Mouse (Mus musculus) C2C12 (cell line): ENCODE measurements at regions not wholly inside any gene's neighbourhood (a gene's known extent, or its start where the extent isn't known, plus 50 kb on each side); places are given as distances from the start of the nearest gene placed in this dataset.

ENCODE experiments used
- H3K27me3 ChIP-seq: one replicate; pipeline ENCODE4 v1.6.1; 2011; ENCODE audit not compliant: control insufficient read depth, insufficient read depth, insufficient read length
- H3K36me3 ChIP-seq: one replicate; pipeline ENCODE4 v1.6.1; 2011; ENCODE audit not compliant: control insufficient read depth, insufficient read depth
- H3K4me3 ChIP-seq: one replicate; pipeline ENCODE4 v1.5.1; 2011; ENCODE audit warnings: mild to moderate bottlenecking, control low read depth; ENCODE audit not compliant: poor library complexity, insufficient read depth, severe bottlenecking
- H3K79me2 ChIP-seq: one replicate; pipeline ENCODE4 v1.6.1; 2011; ENCODE audit not compliant: control insufficient read depth, insufficient read depth
- H3K79me3 ChIP-seq: one replicate; pipeline ENCODE4 v1.6.1; 2011; ENCODE audit warnings: low read depth, control low read depth
- H3ac ChIP-seq: one replicate; pipeline ENCODE3; 2011; ENCODE audit warnings: low read depth; ENCODE audit not compliant: control insufficient read depth, insufficient read length
- CEBPB ChIP-seq: IDR thresholded peaks from one replicate; pipeline ENCODE4 v1.6.1; 2011; ENCODE audit warnings: low read depth, mild to moderate bottlenecking, control low read depth, moderate library complexity
- CTCF ChIP-seq: IDR thresholded peaks from one replicate; pipeline ENCODE4 v1.5.1; 2011; ENCODE audit not compliant: control insufficient read depth, insufficient read depth, insufficient read length
- FOSL1 ChIP-seq: IDR thresholded peaks from one replicate; pipeline ENCODE4 v1.8.0; 2011; ENCODE audit warnings: mild to moderate bottlenecking, low read length; ENCODE audit not compliant: poor library complexity, insufficient read depth, severe bottlenecking
- MAX ChIP-seq: IDR thresholded peaks from one replicate; pipeline ENCODE4 v1.6.1; 2011; ENCODE audit warnings: mild to moderate bottlenecking, control low read depth
- MYOD1 ChIP-seq: IDR thresholded peaks from one replicate; pipeline ENCODE4 v1.6.1; 2011; ENCODE audit warnings: low read depth; ENCODE audit not compliant: control insufficient read depth, insufficient read length
- MYOG ChIP-seq: IDR thresholded peaks from one replicate; pipeline ENCODE4 v1.6.1; 2011; ENCODE audit not compliant: control insufficient read depth, insufficient read length; ENCODE audit errors: extremely low read depth
- USF1 ChIP-seq: IDR thresholded peaks from one replicate; pipeline ENCODE4 v1.6.1; 2011; ENCODE audit warnings: low read depth, mild to moderate bottlenecking, control low read depth, moderate library complexity

DNA sequence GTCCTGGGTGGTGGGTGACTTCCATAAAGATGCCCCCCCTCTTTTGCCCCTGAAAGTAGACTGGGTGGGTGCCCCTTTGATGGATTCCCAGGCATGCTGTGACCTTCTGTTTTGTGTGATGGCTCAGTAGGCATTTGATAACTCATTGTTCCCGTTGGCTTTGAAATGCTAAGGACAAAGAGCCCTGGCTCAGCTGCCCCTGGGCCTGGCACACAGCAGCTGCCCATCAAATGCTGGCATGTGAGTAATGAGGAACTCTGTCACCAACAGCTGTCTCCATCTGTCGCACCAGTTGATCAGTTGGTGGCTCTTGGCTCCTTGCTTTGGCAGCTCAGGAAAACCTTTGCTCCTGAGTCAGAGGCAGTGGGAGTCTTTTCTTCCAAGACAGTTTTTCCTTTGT lies 264.8 kb upstream of the Cxcr4 start:
- no peaks in the 10 kb centered on the region for H3K79me2 ChIP-seq
- H3K36me3 ChIP-seq, result no peaks in the 10 kb centered on the region

GRCm38 (mm10) chr1:128854649-128855048 lies 262.6 kb upstream of the Cxcr4 start:
- no peaks in the 10 kb centered on the region for H3K79me3 ChIP-seq
- H3K27me3 ChIP-seq, result no peaks in the 10 kb centered on the region
- TF ChIP-seq FOSL1 (no peak), MYOD1 (no peak), USF1 (no peak), MAX (no peak), CEBPB (no peak), CTCF (no peak), MYOG (no peak)
- no peak overlapping the region for H3K4me3 ChIP-seq
- H3ac ChIP-seq, result no peak overlapping the region
- no peaks in the 10 kb centered on the region for H3K79me2 ChIP-seq
- no peaks in the 10 kb centered on the region for H3K36me3 ChIP-seq

More for the DNA sequence above, 264.8 kb upstream of the Cxcr4 start:
- no peak overlapping the region for H3K4me3 ChIP-seq
- no peak overlapping the region for H3ac ChIP-seq
- H3K27me3 ChIP-seq, result no peaks in the 10 kb centered on the region
- TF ChIP-seq MYOG (no peak), MYOD1 (peak; percentile 93)
- no peaks in the 10 kb centered on the region for H3K79me3 ChIP-seq

- no peak for TF ChIP-seq FOSL1
- TF ChIP-seq CEBPB, result no peak
- TF ChIP-seq MAX, result no peak
- no peak for TF ChIP-seq CTCF
- TF ChIP-seq MYOG, result no peak
- TF ChIP-seq USF1, result no peak
- no peak for TF ChIP-seq MYOD1
- Histone ChIP-seq H3K27me3 (no peaks in the 10 kb centered on the region), H3K79me2 (no peaks in the 10 kb centered on the region), H3K4me3 (no peak overlapping the region), H3K79me3 (no peaks in the 10 kb centered on the region), H3ac (no peak overlapping the region), H3K36me3 (no peaks in the 10 kb centered on the region)
These were observed 261.2 kb upstream of the Cxcr4 start for GRCm38 (mm10) chr1:128853286-128853685.

GRCm38 (mm10) chr1:128837361-128837760 lies 245.3 kb upstream of the Cxcr4 start:
- TF ChIP-seq MYOD1 (no peak), FOSL1 (no peak), CTCF (no peak), MYOG (no peak), CEBPB (no peak), MAX (no peak), USF1 (no peak)
- H3K79me2 ChIP-seq, result no peaks in the 10 kb centered on the region
- H3K27me3 ChIP-seq, result no peaks in the 10 kb centered on the region

GRCm38 (mm10) chr1:128835510-128835909 lies 243.4 kb upstream of the Cxcr4 start:
- no peak for TF ChIP-seq FOSL1
- TF ChIP-seq MAX, result no peak
- TF ChIP-seq MYOD1, result no peak
- no peak for TF ChIP-seq MYOG
- TF ChIP-seq USF1, result no peak
- no peak for TF ChIP-seq CEBPB
- no peak for TF ChIP-seq CTCF
- no peaks in the 10 kb centered on the region for H3K27me3 ChIP-seq
- no peak overlapping the region for H3ac ChIP-seq

More at GRCm38 (mm10) chr1:128837361-128837760, 245.3 kb upstream of the Cxcr4 start:
- no peaks in the 10 kb centered on the region for H3K36me3 ChIP-seq
- H3K4me3 ChIP-seq, result no peak overlapping the region
- no peak overlapping the region for H3ac ChIP-seq
- no peaks in the 10 kb centered on the region for H3K79me3 ChIP-seq

GRCm38 (mm10) chr1:128833096-128833715 lies 241.1 kb upstream of the Cxcr4 start:
- Histone ChIP-seq H3K4me3 (no peak overlapping the region), H3K27me3 (no peaks in the 10 kb centered on the region), H3K79me3 (no peaks in the 10 kb centered on the region), H3ac (no peak overlapping the region), H3K79me2 (no peaks in the 10 kb centered on the region), H3K36me3 (no peaks in the 10 kb centered on the region)
- TF ChIP-seq FOSL1 (no peak), MYOD1 (peak; percentile 35)

More at GRCm38 (mm10) chr1:128835510-128835909, 243.4 kb upstream of the Cxcr4 start:
- Histone ChIP-seq H3K79me2 (no peaks in the 10 kb centered on the region), H3K36me3 (no peaks in the 10 kb centered on the region), H3K4me3 (no peak overlapping the region), H3K79me3 (no peaks in the 10 kb centered on the region)
